Mouse (Mus musculus) adrenal gland, postnatal 25 days (tissue): ENCODE results near the gene Clic1. TPM values are rescaled to one million over a fixed set of nuclear protein-coding genes. Genes with fewer than 3 reads are reported as not detected.

Source experiments
- DNase-seq: peaks from one replicate; pipeline ENCODE4 v3.0.0; 2021; ENCODE audit warnings: mixed read lengths
- total RNA-seq: library from RNA; stranded (reverse); gene quantifications from 2 replicates; pipeline ENCODE4 v1.2.3, GENCODE M21; 2021

Clic1 gene
- total RNA-seq, 1 experiment from 2014 or later: 90.5 TPM

GRCm38 (mm10) chr17:35064951-35065947 is 15.5 kb downstream of the Clic1 start, which contains the start of gene Ly6g6c:
Gene Ly6g6c, plus strand, starts transcription at chr17:35065388.
- DNase-seq: no peak

GRCm38 (mm10) chr17:35066084-35066483 is 16.3 kb downstream of the Clic1 start, which contains the start of gene Mpig6b:
Gene Mpig6b, minus strand, starts transcription at chr17:35066184.
- no peak for DNase-seq

- DNase-seq: no peak
Observed at GRCm38 (mm10) chr17:35068213-35068914, 18.6 kb downstream of the Clic1 start.

- DNase-seq: no peak
Observed at GRCm38 (mm10) chr17:35070556-35071229, 20.9 kb downstream of the Clic1 start.

GRCm38 (mm10) chr17:35071454-35071853 is 21.7 kb downstream of the Clic1 start:
- DNase-seq: no peak

- no peak for DNase-seq
Observed at GRCm38 (mm10) chr17:35074097-35074496, 24.3 kb downstream of the Clic1 start.

- DNase-seq: no peak
Observed at GRCm38 (mm10) chr17:35076507-35077176, 26.9 kb downstream of the Clic1 start, which contains the start of gene Ly6g6e. Gene Ly6g6e, plus strand, starts transcription at chr17:35076902.

GRCm38 (mm10) chr17:35077285-35077684 is 27.5 kb downstream of the Clic1 start:
- DNase-seq: no peak

GRCm38 (mm10) chr17:35077786-35078233 is 28.0 kb downstream of the Clic1 start, which contains the start of gene Ly6g6d:
Gene Ly6g6d, minus strand, starts transcription at chr17:35078065.
- peak; percentile 31 for DNase-seq

- DNase-seq: no peak
Observed at GRCm38 (mm10) chr17:35079778-35080177, 30.0 kb downstream of the Clic1 start.

GRCm38 (mm10) chr17:35080248-35080647 is 30.5 kb downstream of the Clic1 start:
- no peak for DNase-seq

GRCm38 (mm10) chr17:35080710-35081109 is 30.9 kb downstream of the Clic1 start:
- DNase-seq: no peak

- no peak for DNase-seq
Observed at GRCm38 (mm10) chr17:35082841-35083576, 33.2 kb downstream of the Clic1 start.

- no peak for DNase-seq
Observed at GRCm38 (mm10) chr17:35083929-35084497, 34.2 kb downstream of the Clic1 start.

GRCm38 (mm10) chr17:35085208-35085865 is 35.6 kb downstream of the Clic1 start, which contains the start of gene Ly6g6f:
Gene Ly6g6f, minus strand, starts transcription at chr17:35085610.
- no peak for DNase-seq

- DNase-seq: no peak
Observed at GRCm38 (mm10) chr17:35088151-35088550, 38.4 kb downstream of the Clic1 start.

GRCm38 (mm10) chr17:35088825-35089644 is 39.3 kb downstream of the Clic1 start, which contains the start of gene Abhd16a:
Gene Abhd16a, plus strand, starts transcription at chr17:35089263.
- peak; percentile 93 for DNase-seq

GRCm38 (mm10) chr17:35090166-35090932 is 40.6 kb downstream of the Clic1 start:
- DNase-seq: peak; percentile 23
